Mouse (Mus musculus): ENCODE measurements at regions not wholly inside any gene's neighbourhood (a gene's known extent, or its start where the extent isn't known, plus 50 kb on each side); places are given as distances from the start of the nearest gene placed in this dataset.

DNA sequence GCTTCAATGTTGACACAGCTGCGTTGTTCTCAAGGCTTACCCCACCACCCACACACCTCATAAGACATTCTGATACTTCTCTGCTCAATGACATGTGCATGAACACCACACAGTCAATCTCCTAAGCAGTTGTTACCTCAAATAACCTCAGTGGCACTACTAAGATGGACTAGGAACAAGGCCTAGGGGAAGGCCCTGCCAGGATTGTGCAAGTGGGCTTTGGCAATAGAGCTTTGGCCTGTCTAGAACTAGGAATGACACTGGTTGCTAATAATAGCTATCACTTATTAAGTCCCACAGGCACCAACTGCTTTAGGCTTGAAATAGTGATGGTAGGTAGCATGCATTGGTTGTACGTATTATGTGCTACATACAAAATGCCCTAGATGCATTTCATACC is 169.7 kb upstream of the Nabp1 start:
- DNase-seq (ENCODE audit: low read depth, low spot score) = no peak

DNA sequence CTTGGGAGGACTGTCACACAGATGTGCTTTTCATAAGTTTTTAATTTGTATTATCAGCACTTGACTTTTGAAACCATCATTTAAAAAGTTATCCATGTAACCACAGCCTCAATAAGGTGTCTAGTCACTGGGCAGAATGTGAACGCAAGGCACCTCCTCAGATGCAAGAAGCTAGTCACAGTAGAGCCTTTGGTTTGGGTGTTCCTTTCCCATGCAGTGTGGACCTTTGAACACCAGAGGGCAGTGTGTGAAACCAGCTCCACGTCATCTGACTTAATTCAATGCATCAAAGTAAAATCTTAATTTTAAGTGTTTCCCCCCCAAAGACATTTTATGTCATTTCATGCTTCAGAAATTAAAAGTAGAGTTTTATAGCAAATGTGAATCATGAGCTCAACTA is 166.2 kb upstream of the Nabp1 start:
- peak; percentile 54 for DNase-seq (ENCODE audit: low read depth, low spot score)

DNA sequence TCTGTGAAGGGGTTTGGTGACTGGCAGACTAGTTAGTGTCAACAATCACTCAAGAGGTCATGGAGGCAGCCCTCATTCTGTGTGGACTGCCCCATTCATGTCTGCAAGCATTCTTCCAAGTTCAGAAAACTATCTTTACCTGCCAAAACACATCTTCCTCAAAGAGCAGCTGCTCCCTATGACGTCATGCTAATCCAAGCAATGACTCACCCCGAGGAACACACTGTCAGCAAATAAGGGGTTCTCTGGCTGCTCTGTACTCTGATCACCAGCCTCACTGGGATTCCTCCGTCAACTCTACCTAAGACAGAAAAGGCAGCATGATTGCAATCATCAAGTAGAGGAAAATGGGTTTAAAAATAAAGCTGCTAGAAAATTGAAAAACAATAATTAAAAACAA is 165.4 kb upstream of the Nabp1 start:
- DNase-seq (ENCODE audit: low read depth, low spot score) = no peak

DNA sequence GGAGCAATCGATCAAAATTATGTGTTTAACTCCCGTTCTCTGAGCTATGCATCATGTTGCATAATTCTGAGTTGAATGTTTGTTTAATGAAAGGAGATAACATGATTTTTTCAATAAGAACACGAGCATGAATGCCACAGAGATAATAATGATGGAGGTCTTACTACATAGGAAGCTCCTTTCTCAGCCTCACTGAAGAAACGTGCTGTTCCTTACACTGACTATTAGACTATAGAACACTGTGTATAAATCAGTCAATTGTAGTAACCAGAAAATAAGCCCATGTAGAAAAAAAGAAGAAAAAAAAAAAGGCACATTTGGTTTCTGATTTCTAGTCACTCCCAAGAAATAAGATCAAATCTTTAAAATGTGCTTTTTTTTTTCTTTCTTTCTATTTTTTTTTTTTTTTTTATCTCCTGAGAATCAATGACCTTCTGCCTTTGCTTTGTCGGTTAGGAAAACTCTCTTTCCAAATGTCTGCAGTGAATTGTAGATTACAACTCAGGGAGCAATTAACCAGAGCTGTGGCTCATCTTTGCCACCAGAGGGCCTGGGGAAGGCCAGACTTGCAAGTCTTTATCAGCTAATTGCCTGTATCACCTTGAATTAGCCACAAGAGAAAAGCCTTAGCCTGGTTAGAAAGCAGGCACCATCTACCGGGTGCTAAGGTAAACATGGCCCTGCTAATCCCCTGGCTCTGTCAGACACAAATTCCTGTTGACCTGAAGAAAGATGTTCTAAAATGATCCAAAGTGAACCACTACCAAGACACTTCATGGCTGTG is 160.5 kb upstream of the Nabp1 start:
- DNase-seq (ENCODE audit: low read depth, low spot score) = no peak

DNA sequence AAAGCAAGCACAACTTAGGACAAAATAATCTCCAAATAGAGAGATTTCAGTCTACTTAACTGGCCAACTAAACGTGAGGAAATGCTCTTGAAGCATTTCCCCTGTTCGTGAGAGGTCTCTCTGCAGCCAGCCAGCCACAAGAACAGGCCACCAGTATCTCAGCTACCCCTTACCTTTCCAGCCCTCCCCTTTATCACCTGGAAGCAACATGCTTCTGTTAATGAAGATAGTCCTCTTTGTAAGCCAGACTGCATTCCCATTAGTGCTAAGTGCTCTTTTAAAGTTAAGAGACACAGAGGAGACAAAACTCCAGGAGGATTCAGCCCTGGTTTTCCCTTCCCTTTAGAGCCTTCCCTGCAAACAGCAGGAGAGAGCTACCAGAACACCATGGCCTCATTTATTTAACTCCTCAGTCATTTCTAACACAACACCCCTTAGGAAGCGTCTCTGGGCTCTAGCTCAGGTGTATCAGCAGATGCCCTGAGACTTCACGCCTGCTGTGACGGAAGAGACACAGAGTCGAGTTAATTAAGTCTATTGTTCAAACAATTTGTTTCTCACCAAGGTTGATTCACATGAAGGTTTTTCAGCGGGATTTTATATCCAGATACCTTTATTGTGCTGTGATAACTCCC is 157.8 kb upstream of the Nabp1 start:
- DNase-seq (ENCODE audit: low read depth, low spot score) = no peak

DNA sequence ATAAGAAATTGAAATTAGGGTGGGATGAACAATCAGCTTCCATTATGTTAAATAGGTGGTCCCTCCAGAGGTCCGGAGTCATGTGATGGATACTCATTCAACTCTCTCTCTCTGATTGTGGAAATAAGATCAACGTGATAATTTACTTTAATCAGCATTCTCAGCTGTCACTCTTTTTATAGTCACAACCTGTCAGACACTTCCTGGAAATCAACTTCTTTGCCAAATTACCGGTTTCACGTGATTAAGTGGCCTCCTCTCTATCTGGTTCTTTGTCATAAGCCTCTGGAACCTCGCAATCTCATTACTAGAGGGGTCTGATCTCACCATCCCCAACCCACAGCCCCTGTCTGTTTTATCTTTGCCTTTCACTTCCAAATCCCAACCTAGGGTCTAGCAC is 155.6 kb upstream of the Nabp1 start:
- no peak for DNase-seq (ENCODE audit: low read depth, low spot score)

DNA sequence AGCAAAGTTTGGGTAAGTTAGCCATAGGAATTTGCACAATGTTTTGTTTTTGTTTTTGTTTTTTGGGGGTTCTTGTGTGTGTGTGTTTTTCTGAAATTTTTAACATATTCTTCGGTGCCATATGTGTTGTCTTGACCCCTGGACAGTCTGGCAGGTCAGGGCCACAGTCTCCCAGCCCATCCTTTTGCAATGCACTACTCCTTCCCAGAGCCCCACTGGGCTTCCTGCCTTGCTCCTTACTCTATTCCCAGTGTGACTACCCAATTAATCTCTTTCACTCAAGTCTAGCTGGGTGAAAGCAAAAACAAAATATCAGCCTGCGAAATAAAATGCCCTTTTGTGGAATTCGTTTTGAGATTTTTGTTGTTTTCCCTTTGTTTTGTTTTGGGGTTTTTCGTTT is 154.6 kb upstream of the Nabp1 start:
- DNase-seq (ENCODE audit: low read depth, low spot score) = no peak

DNA sequence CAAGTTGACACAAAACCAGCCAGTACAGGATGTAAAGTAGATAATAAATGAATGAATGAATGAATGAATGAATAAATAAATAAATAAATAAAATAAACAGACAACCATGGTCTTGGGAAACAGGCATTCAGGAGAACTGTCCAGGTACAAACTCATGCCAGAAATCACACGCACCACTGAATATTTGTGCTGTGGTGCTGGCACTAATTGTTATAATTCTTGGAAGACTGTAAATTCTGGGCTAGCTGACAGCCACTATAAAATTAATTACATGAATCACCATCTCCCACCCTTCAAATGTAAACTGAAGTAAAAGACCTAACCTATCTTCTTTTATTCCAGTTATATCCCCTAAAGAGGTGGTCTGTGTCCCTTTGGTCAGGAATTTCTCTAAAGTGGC is 151.6 kb upstream of the Nabp1 start:
- DNase-seq (ENCODE audit: low read depth, low spot score) = no peak

DNA sequence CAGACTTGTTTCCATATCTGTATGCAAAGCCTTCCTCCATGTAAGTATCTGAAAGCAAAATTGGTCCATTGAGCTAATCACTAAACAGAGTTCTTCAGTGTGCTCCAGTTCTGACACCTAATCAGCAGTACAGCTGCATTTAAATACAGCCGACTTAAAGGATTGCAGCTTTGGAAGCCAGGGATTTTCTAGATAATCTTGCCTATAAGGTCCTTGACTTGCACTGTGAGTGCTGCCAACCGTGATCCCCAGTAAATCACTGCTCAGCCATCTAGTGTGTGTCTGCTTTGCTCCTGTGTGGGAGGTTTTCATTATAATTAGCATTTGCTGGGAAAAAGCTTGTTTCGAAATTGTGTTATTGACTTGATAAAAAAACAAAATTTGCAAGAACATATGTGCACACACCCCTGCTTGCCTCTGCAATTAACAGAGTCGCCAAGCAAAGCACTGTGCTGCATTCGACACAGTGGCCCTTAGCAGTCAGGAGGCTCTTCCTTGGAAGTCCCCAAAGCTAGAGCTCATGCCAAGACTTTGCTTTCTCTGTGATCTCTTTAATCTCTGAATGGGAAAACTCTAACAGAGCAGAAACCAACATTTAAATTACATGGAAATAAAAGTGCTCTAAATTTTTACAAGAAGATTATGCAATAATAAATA is 150.0 kb upstream of the Nabp1 start:
- no peak for DNase-seq (ENCODE audit: low read depth, low spot score)

DNA sequence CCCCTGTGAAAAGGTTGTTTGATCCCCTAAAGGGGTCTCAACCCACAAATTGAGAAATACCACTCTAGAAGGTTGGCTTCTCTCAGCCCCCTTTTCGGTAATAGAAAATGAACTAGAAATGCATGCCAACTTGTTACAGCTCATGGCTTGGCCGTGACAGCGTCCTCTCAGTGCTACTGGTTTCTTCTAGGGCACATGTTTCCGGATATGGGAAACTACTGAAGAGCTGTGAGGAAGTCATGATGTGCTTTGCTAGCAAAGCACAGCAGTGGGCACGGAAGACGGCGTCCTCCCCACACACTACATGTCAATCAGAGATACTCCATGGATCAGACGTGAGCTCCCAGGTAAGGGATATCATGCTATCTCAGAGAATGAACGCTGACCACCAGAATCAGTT is 148.1 kb upstream of the Nabp1 start:
- no peak for DNase-seq (ENCODE audit: low read depth, low spot score)

DNA sequence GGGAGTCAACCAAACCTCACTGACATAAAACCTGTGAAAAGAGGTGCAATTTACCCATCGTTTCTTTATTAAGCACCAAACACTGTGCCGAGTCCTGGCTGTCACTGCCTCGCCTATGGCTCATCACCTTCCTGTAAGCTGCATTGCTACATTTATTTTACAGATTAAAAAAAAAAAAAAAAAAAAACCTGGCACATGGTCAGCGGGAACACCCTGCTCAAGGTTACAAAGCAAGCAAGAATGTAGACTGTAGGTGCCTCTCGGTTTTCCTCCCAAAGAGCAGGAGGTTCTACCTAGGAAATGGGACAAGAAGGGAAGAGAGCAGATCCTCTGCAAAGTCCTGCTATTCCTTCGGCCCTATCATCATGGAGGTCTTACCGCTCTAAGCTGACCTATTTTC is 146.9 kb upstream of the Nabp1 start:
- no peak for DNase-seq (ENCODE audit: low read depth, low spot score)

DNA sequence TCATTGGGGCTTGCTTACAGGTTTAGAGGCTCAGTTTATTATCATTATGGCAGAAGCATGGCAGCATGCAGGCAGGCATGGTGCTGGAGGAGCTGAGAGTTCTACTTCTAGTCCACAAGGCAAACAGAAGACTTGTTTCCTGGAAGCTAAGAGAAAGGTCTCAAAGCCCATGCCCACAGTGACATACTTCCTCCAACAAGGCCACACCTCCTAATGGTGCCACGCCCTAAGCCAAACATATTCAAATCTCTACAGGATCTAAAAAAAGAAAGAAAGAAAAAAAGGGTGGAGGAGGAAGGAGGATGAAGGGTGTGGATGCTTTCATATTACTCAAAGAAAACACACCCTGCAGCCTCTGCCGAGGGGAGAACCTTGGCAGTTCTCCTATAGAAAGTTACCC is 146.3 kb upstream of the Nabp1 start:
- no peak for DNase-seq (ENCODE audit: low read depth, low spot score)

DNA sequence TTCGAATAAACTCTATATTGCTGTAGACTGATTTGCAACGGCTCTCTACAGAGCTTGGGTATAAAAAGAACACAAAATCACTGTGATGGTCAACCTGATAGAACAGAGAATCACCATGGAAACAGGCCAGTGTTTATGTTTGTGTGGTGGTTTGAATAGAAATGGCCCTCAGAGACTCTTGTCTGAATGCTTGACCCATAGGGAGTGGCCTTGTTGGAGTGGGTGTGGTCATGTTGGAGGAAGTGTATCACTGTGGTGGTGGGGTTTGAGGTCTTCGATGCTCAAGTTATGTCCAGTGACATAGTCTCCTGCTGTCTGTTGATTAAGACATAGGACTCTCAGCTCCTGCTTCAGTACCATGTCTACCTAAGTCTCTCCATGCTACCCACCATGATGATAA is 144.8 kb upstream of the Nabp1 start:
- no peak for DNase-seq (ENCODE audit: low read depth, low spot score)

DNA sequence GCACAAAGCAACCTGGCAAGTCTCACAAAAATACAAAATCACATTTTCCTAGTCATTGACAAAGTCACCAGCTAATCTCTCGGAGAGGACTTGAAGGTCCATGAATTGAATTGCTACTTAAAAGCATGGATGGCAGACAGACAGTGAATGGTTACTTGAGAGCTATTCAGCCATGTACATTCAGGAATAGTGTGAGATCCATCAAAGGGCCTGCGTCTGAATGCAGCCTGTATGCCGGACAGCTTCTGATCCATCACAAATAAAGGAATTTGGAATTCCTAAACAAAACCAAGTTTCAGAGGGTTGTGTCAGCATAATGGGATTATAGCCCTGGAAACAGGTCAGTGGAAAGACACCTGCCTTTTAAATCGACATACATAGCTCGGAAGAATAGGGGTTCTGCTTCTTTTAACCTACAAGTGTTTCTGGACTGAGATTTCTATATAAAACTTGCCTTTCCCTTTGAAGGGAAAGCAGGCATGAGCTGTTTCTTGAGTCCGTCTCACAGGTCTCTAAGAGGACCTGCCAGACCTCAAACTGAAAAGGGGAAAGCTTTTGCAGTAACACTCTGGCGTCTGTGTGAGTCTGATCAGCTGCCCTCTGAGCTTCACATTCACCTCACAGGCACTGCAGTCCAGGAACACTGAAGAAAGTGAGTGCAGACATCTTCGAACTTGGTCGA is 144.1 kb upstream of the Nabp1 start:
- no peak for DNase-seq (ENCODE audit: low read depth, low spot score)

DNA sequence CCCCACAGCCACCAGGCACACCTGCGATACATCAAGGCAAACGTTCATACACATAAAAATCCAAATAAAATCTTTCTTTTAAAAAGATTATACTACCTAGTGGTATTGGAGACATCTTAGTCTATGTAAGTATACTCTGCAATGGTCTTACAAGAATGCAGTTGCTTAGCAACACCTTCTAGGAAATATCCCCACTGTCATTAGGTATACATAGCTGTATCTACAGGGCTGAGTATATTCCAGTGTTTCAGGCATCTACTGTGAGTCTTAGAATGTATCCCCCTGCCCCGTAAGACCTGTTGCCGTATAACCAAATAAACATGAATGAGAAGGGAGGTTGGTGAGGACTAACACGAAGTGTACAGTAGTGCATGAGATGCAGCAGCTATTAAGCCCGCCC is 142.8 kb upstream of the Nabp1 start:
- DNase-seq (ENCODE audit: low read depth, low spot score) = no peak

DNA sequence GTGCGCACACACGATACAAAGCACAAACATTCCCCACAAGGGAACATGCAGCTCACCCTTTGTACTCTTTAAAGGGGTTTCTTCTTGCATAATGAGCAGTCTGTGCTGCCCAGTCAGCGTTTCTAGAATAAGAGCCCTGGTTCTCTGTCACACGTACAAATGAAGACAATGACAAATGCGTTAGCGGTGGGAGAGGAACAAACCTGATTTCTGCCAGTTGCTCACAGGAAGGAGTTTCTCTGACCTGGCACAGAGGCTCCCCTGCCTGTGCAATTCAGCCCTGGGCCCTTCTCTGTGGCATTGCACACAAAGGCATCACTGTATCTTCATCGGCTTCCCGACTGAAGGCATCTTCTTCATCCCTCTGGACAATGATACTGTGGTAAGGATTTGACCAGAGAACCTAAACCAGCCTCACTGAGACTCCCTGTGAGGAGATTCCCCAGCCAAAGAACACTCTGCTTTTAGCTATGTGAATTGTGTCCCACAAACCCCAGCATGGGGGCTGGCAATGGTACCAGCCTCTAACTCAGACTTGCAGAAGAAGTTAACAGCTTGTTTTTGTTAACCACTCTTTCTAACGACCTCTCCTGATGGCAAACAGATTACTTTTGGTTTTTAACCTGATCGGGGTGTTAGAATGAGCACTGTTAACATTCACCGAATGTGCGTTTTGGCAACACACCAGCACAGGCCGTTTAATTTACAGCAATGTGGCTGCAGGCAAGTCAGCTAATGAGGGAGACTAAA is 139.5 kb upstream of the Nabp1 start:
- no peak for DNase-seq (ENCODE audit: low read depth, low spot score)

DNA sequence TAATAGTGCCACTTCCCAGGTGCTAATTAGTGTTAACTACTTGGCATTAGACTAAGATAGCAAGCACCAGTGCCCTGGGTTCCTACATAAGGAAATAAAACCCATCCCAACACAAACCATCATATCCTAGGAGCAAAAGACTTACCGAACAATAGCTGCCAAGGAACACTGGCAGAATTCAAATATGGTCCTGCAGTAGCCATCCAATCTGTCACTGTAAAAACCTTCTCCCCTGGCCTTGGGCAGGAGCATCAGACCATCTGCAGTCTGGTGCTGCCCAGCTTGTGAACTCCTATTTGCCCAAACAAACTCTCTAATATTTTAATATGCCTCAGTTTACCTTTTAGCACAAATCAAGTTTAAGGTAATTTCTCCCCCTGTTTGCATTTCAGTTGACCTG is 137.9 kb upstream of the Nabp1 start:
- no peak for DNase-seq (ENCODE audit: low read depth, low spot score)

DNA sequence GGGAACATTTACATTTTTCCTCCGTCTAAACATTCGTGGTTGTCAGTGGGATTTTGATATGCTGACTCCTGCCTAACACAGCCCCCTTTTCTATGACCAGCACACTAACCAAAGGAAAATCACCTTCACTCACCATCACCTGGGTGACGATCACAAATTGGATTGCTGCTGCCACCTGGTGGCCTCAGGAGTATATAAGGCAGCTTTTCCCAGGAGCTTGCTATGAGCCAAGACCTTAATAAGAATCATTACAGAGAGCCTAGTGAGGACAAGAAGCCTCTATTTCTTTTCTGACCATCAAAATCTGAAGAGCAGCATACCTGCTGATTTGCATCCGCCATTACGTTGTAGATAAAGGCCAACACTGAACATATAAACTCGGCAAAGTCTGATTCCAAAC is 137.3 kb upstream of the Nabp1 start:
- peak; percentile 41 for DNase-seq (ENCODE audit: low read depth, low spot score)

DNA sequence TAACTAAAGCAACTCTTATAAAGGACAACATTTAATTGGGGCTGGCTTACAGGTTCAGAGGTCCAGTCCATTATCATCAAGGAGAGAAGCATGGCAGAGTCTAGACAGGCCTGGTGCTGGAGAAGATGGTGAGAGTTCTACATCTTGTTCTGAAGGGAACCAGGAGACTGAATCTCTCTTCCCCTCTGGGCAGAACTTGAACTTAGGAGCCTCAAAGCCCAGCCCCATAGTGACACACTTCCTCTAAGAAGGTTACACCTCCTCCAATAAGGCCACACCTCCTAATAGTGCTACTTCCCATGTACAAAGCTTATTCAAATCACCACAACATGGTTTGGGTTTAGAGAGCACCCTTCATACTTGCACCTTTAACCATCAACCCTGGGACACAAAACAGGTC is 136.5 kb upstream of the Nabp1 start:
- DNase-seq (ENCODE audit: low read depth, low spot score) = no peak

DNA sequence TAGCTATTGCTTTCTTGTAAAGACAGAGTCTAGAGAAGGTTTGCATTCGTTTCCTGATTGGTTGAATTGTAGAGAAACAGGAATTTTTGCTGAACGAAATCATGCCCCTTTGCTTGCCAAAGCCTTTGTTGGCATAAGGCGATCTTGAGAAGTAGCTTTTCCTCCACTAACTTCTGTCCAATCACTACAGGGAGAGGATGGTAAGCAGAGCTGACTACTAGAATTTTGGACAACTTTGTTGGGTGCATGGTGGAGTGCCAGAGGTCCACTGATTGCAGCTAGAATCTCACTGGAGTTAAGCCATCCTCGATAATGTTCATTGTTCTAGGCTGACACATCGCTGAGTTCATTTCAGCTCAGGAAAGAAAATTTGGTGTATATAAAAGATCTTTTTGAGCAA is 131.1 kb upstream of the Nabp1 start:
- DNase-seq (ENCODE audit: low read depth, low spot score) = no peak

DNA sequence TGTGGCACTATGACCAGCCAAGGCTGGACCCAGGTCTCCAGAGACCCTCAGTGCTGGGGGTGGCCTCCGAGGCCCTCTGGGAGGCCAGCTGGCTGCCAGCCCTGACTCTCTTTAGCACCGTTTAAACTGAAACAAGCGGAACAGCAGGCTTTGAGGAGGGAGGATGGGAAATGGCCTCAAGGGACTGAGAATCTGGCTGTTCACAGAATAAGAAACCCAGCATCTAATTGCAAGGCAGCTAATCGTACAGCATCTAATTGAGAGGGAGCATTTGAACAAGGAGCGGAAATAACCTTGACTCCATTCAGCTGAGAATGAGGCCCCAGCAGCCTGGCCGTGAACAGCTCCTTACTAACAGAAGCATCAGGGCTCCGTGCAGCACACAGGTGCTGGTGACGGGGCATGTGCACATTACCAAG is 129.2 kb upstream of the Nabp1 start:
- DNase-seq (ENCODE audit: low read depth, low spot score) = no peak

DNA sequence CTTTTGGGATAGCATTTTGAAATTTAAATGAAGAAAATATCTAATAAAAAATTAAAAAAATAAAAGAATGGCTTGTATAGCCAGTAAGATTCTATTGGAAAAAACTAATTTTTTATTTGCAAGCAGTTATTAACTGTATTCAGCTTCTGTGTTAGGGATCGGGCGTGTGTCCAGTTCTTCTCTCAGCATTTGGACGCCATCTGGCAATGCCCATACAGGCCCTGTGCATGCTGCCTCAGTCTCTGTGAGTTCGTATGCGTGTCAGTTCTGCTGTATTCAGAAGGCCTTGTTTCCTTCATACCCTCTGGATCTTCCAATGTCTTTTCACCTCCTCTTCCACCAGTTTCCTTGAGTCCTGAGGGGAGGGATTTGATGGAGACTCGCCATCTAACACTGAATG is 123.8 kb upstream of the Nabp1 start:
- DNase-seq (ENCODE audit: low read depth, low spot score) = no peak

Data from embryo, embryonic 11.5 days (tissue).